Mouse (Mus musculus) 3134 (cell line): ENCODE data around the gene D5Ertd579e.

Experiments
- DNase-seq: peaks from one replicate; pipeline ENCODE4 v3.0.0-alpha.2; 2011; ENCODE audit warnings: low spot score; ENCODE audit not compliant: insufficient read length; ENCODE audit errors: extremely low read depth

D5Ertd579e gene

GRCm38 (mm10) chr5:36553056-36553606 lies 142.7 kb downstream of the D5Ertd579e start:
- no peak for DNase-seq

- DNase-seq, result no peak
Measured at GRCm38 (mm10) chr5:36552391-36552790, 143.4 kb downstream of the D5Ertd579e start.
